Mouse (Mus musculus) duodenum, adult 2 months (tissue): Measurements from ENCODE around the gene March5. TPM values are rescaled to one million over a fixed set of nuclear protein-coding genes. Genes with fewer than 3 reads are reported as not detected.

ENCODE experiments used
- polyA plus RNA-seq: library from polyadenylated mRNA; depleted of rRNA; stranded (reverse); fragments of >200 nt; gene quantifications from 2 replicates; pipeline ENCODE4 v1.2.3, GENCODE M21; 2012; ENCODE audit warnings: low replicate concordance; rRNA removed

The March5 gene
- polyA plus RNA-seq: 28.2 and 36.5 TPM in 2 replicates

GRCm38 (mm10) chr19:37207303-37208175 lies at the start of gene March5:
March5 (plus strand) TSS chr19:37207543.

GRCm38 (mm10) chr19:37208176-37208755 lies 923 bp downstream of the March5 start, which contains the start of gene Cpeb3:
Cpeb3 (minus strand) TSS chr19:37208601.

Other genes starting within 250 kb of the March5 start
- gene Cpeb3, start 1.1 kb downstream of the March5 start, polyA plus RNA-seq: 6.6 and 8.3 TPM in 2 replicates
- 4.4 and 5.6 TPM in 2 replicates for gene Ide, start 130.3 kb downstream of the March5 start, polyA plus RNA-seq
- 0.81 and 0.89 TPM in 2 replicates for gene Kif11, start 168.9 kb downstream of the March5 start, polyA plus RNA-seq
- 8.7 and 10.7 TPM in 2 replicates for gene Hhex, start 227.3 kb downstream of the March5 start, polyA plus RNA-seq